Mouse (Mus musculus) spleen, postnatal 14 days (tissue): Measurements from ENCODE around the gene Pdzd3.

Experiments used
- DNase-seq, 2 experiments: peaks; one replicate each; pipeline ENCODE4 v3.0.0; 2021 to 2022; ENCODE audit warnings: low spot score in 2 of 2

Pdzd3 gene

GRCm38 (mm10) chr9:44200458-44200857 is 50.8 kb downstream of the Pdzd3 start:
- DNase-seq, result no peak

- DNase-seq, result no peak
These were observed 51.7 kb downstream of the Pdzd3 start for GRCm38 (mm10) chr9:44199580-44199979.

GRCm38 (mm10) chr9:44199166-44199565 is 52.1 kb downstream of the Pdzd3 start:
- no peak for DNase-seq
